In the genomic region with DNA sequence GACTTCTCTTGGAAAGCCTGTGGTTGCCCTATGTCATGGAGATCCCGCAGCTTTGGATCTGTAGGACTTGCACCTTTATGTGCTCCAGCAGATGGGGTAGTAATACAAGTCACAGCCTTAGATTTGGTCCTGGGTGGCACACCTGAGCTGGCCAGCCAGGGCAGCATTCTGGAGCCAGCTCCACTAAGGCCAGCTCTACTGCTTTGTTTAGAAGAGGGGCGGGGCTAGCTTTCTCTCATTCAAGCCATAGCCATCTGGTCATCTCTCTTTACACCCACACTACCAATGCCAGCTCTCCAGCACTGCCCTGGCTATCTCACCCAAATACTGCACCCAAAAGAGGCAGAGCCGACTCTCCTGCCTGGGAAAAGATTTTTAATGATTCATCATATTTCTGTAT, we compare ENCODE assay signal across 18 mouse cellular contexts.
DNase-seq lines count a peak whose midpoint lies in the region.
"Had no signal": no experiment of that assay in that cellular context is flagged by ENCODE, and none has a peak within 500 bp of the region (broad histone marks: within the 10 kb centered on the region; RNA-seq: fewer than 3 reads in every experiment).

No protein-coding gene starts in this region.

- peak; percentile 2 for DNase-seq in retina, postnatal 1 day
- no peak for DNase-seq in retina, embryonic 14.5 days (ENCODE audit: low spot score)
- DNase-seq in cerebellum, adult 11-12 months: peak; percentile 84
- peak; percentile 72 to 74 for DNase-seq in cerebellum, postnatal 10 days
- DNase-seq in gastrocnemius, postnatal 14 days: no peak
- DNase-seq in kidney, postnatal 14 days: no peak
- no peak for DNase-seq in layer of hippocampus, adult 9-10 months (ENCODE audit: low spot score)
- DNase-seq: forebrain, postnatal 0 days; gastrocnemius, postnatal 36 days; heart, postnatal 4 days; kidney, adult 9 months; kidney, postnatal 36 days; liver, embryonic 13.5 days; lung, adult 2 months; lung, postnatal 14 days; midbrain, embryonic 14.5 days; thymus, adult 2 months; thymus, postnatal 4 days had no signal

- intact Hi-C loops in gastrocnemius, postnatal 14 days (cut with DNase I; ENCODE audit: low total_unique reads): no loop called here

Comparison
In these comparisons a context has a peak if more than half of its experiments do, and no peak if none do; other contexts are left out.
1. DNase-seq: peak in retina, postnatal 1 day (single experiment), cerebellum, adult 11-12 months (single experiment) and cerebellum, postnatal 10 days (2 of 2); none in retina, embryonic 14.5 days (single experiment), gastrocnemius, postnatal 14 days (single experiment), kidney, postnatal 14 days (single experiment) and layer of hippocampus, adult 9-10 months (single experiment).